Mouse (Mus musculus) layer of hippocampus, adult 9-10 months (tissue): ENCODE data around the gene Mrpl50.
"Not testable (repeated sequence)": the region's sequence is repeated elsewhere in the genome, so short reads cannot be mapped to it uniquely, and the experiment has no call there.

Experiments
- DNase-seq: peaks from one replicate; pipeline ENCODE4 v3.0.0; 2022; ENCODE audit warnings: low spot score

The Mrpl50 gene

GRCm38 (mm10) chr4:49520572-49521340, at the start of gene Mrpl50, which contains the start of gene Zfp189:
TSS of gene Mrpl50 (minus strand) at chr4:49521093.
TSS of gene Zfp189 (plus strand) at chr4:49521176.
- peak; percentile 97 for DNase-seq

GRCm38 (mm10) chr4:49567613-49568012, 46.7 kb upstream of the Mrpl50 start:
- peak; percentile 73 for DNase-seq

GRCm38 (mm10) chr4:49559915-49560772, 39.3 kb upstream of the Mrpl50 start:
- DNase-seq, result peak; percentile 11

- DNase-seq, result no peak
Measured at GRCm38 (mm10) chr4:49558181-49558580, 37.3 kb upstream of the Mrpl50 start.

- no peak for DNase-seq
Measured at GRCm38 (mm10) chr4:49557375-49557774, 36.5 kb upstream of the Mrpl50 start.

- no peak for DNase-seq
Measured at GRCm38 (mm10) chr4:49553380-49553779, 32.5 kb upstream of the Mrpl50 start.

- no peak for DNase-seq
Measured at GRCm38 (mm10) chr4:49549383-49549782, 28.5 kb upstream of the Mrpl50 start, which contains the start of gene Aldob. TSS of gene Aldob (minus strand) at chr4:49549546.

- DNase-seq, result no peak
Measured at GRCm38 (mm10) chr4:49547544-49548219, 26.8 kb upstream of the Mrpl50 start.

GRCm38 (mm10) chr4:49546873-49547543, 26.1 kb upstream of the Mrpl50 start:
- DNase-seq, result no peak

GRCm38 (mm10) chr4:49546026-49546425, 25.1 kb upstream of the Mrpl50 start:
- DNase-seq, result no peak

- no peak for DNase-seq
Measured at GRCm38 (mm10) chr4:49540966-49541365, 20.1 kb upstream of the Mrpl50 start.

GRCm38 (mm10) chr4:49539665-49540064, 18.8 kb upstream of the Mrpl50 start:
- no peak for DNase-seq

GRCm38 (mm10) chr4:49536671-49537070, 15.8 kb upstream of the Mrpl50 start:
- no peak for DNase-seq

GRCm38 (mm10) chr4:49535675-49536294, 14.9 kb upstream of the Mrpl50 start:
- no peak for DNase-seq

GRCm38 (mm10) chr4:49535036-49535435, 14.1 kb upstream of the Mrpl50 start:
- DNase-seq, result no peak

GRCm38 (mm10) chr4:49522576-49522975, 1.7 kb upstream of the Mrpl50 start:
- DNase-seq, result peak; percentile 60

GRCm38 (mm10) chr4:49521346-49521745, 453 bp upstream of the Mrpl50 start:
- DNase-seq, result no peak

- DNase-seq, result no peak
Measured at GRCm38 (mm10) chr4:49519476-49519875, 1.4 kb downstream of the Mrpl50 start.

GRCm38 (mm10) chr4:49514441-49514840, 6.5 kb downstream of the Mrpl50 start:
- DNase-seq, result no peak

- no peak for DNase-seq
Measured at GRCm38 (mm10) chr4:49512636-49513035, 8.3 kb downstream of the Mrpl50 start.

- DNase-seq, result not testable (repeated sequence)
Measured at GRCm38 (mm10) chr4:49510236-49510835, 10.6 kb downstream of the Mrpl50 start.
